9 mouse cellular contexts compared by ENCODE assay signal in genomic region chr3:16043315-16043714, GRCm38 (mm10). TPM values are rescaled to one million over a fixed set of nuclear protein-coding genes. Genes with fewer than 3 reads are reported as not detected.
A peak's percentile ranks its signal among the peaks of the same experiment; 100 is the strongest.
DNase-seq lines count a peak whose midpoint lies in the region; ATAC-seq and TF ChIP-seq lines count a peak whose summit lies in the region.
"Had no signal": no experiment of that assay in that cellular context is flagged by ENCODE, and none has a peak within 500 bp of the region (broad histone marks: within the 10 kb centered on the region; RNA-seq: fewer than 3 reads in every experiment).

No protein-coding gene starts in this region.

- H3K4me1 ChIP-seq in cerebellum, adult 2 months (ENCODE audit: control insufficient read depth, insufficient read depth, low read length), result no peaks in the 10 kb centered on the region
- H3K4me1 ChIP-seq in forebrain, embryonic 13.5 days, result no peaks in the 10 kb centered on the region
- H3K4me1 ChIP-seq in midbrain, embryonic 15.5 days, result no peaks in the 10 kb centered on the region
- H3K4me1 ChIP-seq: megakaryocyte, embryonic 14.5 days had no signal

- H3K9me3 ChIP-seq in forebrain, embryonic 13.5 days (replicated peaks), result no peaks in the 10 kb centered on the region
- no peaks in the 10 kb centered on the region for H3K9me3 ChIP-seq in midbrain, embryonic 15.5 days
- H3K9me3 ChIP-seq: megakaryocyte, embryonic 14.5 days had no signal

- no peak; the same call in 1 of the 2 replicates for TF ChIP-seq CTCF in cerebellum, adult 2 months (IDR thresholded peaks at IDR 0.05; ENCODE audit: borderline replicate concordance, insufficient read depth, low read depth, low read length)

- no peak for TF ChIP-seq POLR2A in cerebellum, adult 2 months (IDR thresholded peaks at IDR 0.05; ENCODE audit: borderline replicate concordance, insufficient read depth, low read length)

- H3K27me3 ChIP-seq in cerebellum, adult 2 months (ENCODE audit: control insufficient read depth, insufficient read depth, low read length), result no peaks in the 10 kb centered on the region
- no peaks in the 10 kb centered on the region for H3K27me3 ChIP-seq in forebrain, embryonic 13.5 days
- H3K27me3 ChIP-seq in midbrain, embryonic 15.5 days (replicated peaks), result no peaks in the 10 kb centered on the region
- H3K27me3 ChIP-seq: megakaryocyte, embryonic 14.5 days had no signal

- H3K4me3 ChIP-seq in cerebellum, adult 2 months (replicated peaks; ENCODE audit: insufficient read depth, low read depth, low read length), result no peak overlapping the region
- no peak overlapping the region for H3K4me3 ChIP-seq in forebrain, embryonic 13.5 days
- H3K4me3 ChIP-seq in midbrain, embryonic 15.5 days, result no peak overlapping the region
- H3K4me3 ChIP-seq: megakaryocyte, embryonic 14.5 days had no signal

- no peak overlapping the region for H3K27ac ChIP-seq in cerebellum, adult 2 months (ENCODE audit: insufficient read depth, low read length)
- no peak overlapping the region for H3K27ac ChIP-seq in forebrain, embryonic 13.5 days
- H3K27ac ChIP-seq in midbrain, embryonic 15.5 days, result no peak overlapping the region

- no peaks in the 10 kb centered on the region for H3K36me3 ChIP-seq in forebrain, embryonic 13.5 days (ENCODE audit: poor library complexity, severe bottlenecking)
- no peaks in the 10 kb centered on the region for H3K36me3 ChIP-seq in midbrain, embryonic 15.5 days (replicated peaks)

- H3K4me2 ChIP-seq in forebrain, embryonic 13.5 days, result no peak overlapping the region
- H3K4me2 ChIP-seq in midbrain, embryonic 15.5 days, result no peak overlapping the region

- peak; percentile 69; the same call in 1 of the 2 replicates for ATAC-seq in forebrain, embryonic 13.5 days
- peak; percentile 84 for ATAC-seq in midbrain, embryonic 15.5 days (replicated peaks)

- WGBS in cerebellum, adult 2 months, result 12% methylated on average over 1 of the region's 1 CpGs
- WGBS in forebrain, embryonic 13.5 days, result 0% methylated on average over 1 of the region's 1 CpGs
- 6% methylated on average over 1 of the region's 1 CpGs for WGBS in midbrain, embryonic 15.5 days

- DNase-seq in cerebellum, adult 18-20 months, result peak; percentile 5 to 15
- DNase-seq in cerebellum, adult 2 months, result no peak
- DNase-seq in ovary, postnatal 14 days (ENCODE audit: low spot score), result peak; percentile 25
- no peak for DNase-seq in ovary, postnatal 10 days (ENCODE audit: low spot score)
- peak; percentile 44 to 74 for DNase-seq in kidney, postnatal 25 days
- DNase-seq in urinary bladder, postnatal 4 days (ENCODE audit: low spot score in 2 of 2), result no peak

- H3K9ac ChIP-seq in forebrain, embryonic 13.5 days, result no peak overlapping the region
- no peak overlapping the region for H3K9ac ChIP-seq in midbrain, embryonic 15.5 days

RNA-seq across cellular contexts. Expression of gene Gm5150, which starts 37.1 kb away (rescaled TPM):
- polyA plus RNA-seq in cerebellum, adult 2 months (2012; rRNA removed), result not detected in 2 replicates
- not detected in 2 replicates for polyA plus RNA-seq in forebrain, embryonic 13.5 days (2015; fragmentation: Nextera tagmentation; extraction: Ambion mirVana)
- not detected in 2 replicates for polyA plus RNA-seq in midbrain, embryonic 15.5 days (2015; fragmentation: Nextera tagmentation; extraction: Ambion mirVana)

Comparison
In these comparisons a context has a peak if more than half of its experiments do, and no peak if none do; other contexts are left out.
1. DNase-seq: peak in cerebellum, adult 18-20 months (2 of 2), ovary, postnatal 14 days (single experiment) and kidney, postnatal 25 days (2 of 2); none in cerebellum, adult 2 months (0 of 2), ovary, postnatal 10 days (single experiment) and urinary bladder, postnatal 4 days (0 of 2).